Mouse (Mus musculus) layer of hippocampus, adult 11-12 months (tissue): ENCODE results near the gene Mybph.

Experiments used
- DNase-seq: peaks from one replicate; pipeline ENCODE4 v3.0.0; 2022; ENCODE audit warnings: low spot score

Mybph gene

DNA sequence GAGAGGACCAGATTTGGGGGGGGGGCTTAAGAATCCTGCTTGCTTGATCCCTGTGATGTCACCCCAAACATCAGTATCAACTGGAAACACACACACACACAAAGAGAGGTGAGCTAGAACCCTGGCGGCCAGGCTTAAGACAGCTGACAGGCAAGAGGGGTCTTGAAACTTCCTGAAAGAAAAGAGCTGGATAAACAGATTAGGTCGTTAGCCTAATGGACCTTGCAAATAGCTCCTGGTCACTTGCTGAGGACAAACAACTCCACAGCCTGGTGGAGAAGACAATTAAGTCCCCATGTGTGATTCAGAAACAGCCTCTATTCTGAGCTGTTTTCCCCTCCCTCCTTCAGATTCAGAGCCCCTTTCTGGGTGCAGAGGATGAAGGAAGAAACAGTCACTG is 18.4 kb downstream of the Mybph start:
- no peak for DNase-seq

DNA sequence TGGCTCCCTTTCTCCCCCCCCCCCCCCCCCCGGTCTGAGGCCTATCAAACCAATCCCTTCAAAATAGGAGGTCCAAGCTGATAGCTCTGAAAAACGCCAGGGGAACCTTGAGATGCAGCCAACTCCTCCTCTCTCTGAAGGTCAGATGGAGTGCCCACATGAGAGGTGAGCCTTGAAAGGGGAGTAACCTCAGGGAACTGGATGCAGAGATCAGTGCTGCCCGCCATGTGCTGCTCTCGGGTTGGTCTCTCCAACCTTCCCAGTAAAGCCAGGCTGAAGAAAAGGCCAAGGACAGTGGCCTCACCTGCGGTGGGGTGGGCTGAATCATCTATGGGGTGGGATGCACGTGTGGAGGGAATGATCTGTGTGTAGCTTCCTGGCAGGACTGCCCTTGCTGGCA is 19.1 kb downstream of the Mybph start:
- no peak for DNase-seq

- DNase-seq, result no peak
Observed at GRCm38 (mm10) chr1:134213405-134213804, 20.2 kb downstream of the Mybph start.

DNA sequence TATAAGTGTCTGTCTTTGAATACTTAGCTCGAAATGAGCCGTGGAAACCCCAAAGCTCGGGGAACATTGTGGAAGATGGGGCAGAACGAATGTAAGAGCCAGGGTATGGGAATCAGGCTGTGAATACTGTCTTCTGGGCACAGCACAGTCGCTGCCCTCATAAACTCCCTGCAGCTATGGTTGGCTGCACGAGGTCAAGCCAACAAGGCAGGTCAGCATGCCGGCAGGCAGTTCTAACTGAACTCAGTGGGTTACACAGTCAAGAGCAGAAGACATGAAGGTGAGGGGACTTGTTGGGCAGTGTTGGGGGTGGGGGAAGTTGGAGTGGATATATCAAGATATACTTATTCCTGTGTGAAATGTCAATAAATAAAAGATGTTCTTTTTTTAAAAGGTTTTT is 21.8 kb downstream of the Mybph start:
- no peak for DNase-seq

- no peak for DNase-seq
Observed at GRCm38 (mm10) chr1:134215751-134216628, 22.7 kb downstream of the Mybph start.

DNA sequence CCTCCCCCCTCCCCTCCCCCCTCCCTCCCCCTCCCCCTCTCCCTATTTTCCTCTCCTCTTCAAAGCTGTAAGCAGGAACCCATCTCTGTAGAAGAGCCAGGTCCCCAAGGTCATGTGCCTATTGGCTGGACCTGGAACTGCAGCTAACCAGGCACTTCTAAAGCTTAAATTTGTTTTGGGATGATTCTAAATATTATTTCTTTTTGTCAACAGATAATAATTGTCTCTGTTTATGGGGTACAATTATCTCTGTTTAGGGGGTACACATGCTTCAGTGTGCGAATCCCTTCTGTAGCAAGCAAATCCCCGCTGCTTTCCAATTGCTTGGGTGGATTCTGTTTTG is 23.4 kb downstream of the Mybph start:
- DNase-seq, result no peak

DNA sequence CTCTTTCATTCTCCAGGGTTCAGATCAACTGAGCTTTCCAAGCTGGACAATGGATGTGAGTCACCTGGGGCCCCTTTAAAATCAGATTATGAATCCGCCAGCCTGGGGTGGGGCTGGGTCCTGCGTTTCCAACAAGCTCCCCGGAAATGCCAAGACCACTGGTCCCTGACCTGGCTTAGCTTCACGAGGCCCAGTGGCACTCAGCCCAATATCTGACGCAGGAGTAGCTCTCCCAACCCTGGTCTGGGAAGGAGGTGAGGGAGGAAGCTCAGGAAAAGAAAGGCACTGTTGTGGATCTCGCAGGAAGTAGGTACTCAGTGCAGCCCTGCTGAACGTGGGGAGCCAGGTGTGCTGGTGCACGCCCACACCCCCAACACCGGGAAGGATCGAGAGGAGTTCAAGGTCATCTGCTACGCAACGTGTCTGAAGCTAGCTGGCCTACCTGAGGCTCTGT is 23.8 kb downstream of the Mybph start:
- DNase-seq, result no peak

- no peak for DNase-seq
Observed at GRCm38 (mm10) chr1:134217942-134218341, 24.7 kb downstream of the Mybph start.

- DNase-seq, result no peak
Observed at GRCm38 (mm10) chr1:134219608-134220007, 26.4 kb downstream of the Mybph start.

GRCm38 (mm10) chr1:134221172-134221571 is 27.9 kb downstream of the Mybph start:
- no peak for DNase-seq

DNA sequence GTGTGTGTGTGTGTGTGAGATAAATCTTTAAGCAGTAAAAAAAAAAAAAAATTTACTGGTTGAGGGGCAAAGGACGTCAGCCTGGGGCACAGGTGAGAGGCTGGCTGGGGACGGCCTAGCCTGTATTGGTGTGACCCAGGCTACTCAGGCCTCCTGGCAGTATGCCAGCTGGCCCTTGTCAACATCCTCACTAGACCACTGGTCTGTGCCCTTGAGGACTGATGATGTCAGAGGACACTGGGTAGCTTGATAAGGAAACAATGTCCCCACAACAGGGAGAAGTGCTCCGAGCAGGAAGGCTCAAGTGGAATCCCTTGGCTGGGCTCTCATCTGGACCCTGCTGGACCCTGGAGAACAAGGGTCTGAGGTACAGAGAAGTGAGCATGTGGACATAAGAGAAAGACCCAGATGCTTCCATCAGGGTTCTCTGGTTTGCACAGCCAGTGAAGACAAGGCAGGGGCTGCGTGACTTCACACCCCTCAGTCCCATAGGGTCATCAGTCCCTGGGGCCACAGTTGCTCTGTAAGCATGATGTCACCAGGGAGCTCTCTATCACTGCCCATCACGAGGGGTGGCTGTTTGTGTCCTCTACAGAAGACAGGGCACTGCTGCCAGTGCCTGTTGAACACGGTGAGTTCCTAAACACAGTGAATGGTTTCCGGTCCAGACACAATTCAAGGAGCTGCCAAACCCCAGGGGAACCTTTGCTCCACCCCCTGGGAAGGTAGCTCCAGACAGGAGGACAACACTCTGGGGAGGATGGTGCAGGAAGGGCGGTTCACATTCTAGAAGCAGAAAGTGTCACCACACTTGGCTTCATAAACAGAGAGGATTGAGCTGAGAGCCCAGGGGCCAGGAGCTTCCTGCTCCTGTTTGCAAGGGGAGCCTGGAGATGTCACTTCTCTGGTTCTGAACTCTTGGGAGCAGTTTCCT is 29.1 kb downstream of the Mybph start:
- no peak for DNase-seq

- no peak for DNase-seq
Observed at GRCm38 (mm10) chr1:134224649-134225227, 31.5 kb downstream of the Mybph start.

DNA sequence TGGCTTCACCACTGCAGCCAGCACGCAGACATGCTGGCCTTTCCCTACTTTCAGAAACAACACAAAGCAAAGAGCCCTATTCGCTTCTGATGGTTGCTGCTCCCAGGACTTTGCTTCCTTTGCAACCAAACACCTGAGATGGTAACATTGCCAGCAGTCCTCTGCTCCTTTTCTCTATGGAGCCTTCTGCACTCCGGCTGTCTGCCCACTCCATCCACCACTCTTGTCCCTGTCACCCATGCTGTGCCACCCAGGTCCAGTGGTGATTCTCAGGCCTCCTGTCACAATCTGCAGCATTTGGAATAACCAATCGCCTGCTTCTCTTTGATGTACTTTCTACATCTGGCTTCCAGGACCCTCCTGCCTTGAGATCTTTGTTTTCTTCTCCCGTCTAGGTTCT is 32.1 kb downstream of the Mybph start:
- DNase-seq, result no peak

DNA sequence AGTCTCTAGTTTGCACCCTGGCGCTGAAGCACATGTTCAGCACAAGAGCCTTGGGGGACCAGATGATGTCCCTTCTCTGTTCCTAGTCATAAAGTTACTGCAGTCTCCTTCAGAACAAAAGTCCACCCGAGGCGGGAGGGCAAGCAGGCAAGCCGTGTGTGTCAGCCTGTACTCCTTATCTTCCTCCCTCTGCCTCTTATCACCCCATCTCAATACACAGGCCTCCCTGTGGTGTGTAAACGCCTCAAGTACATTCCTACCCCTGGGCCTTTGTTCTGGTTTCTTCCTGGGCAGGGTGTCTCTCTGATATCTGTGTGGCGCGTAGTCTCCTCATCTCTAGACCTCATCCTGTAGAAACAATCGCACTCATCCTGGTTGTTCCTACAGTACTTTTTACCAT is 33.5 kb downstream of the Mybph start:
- no peak for DNase-seq

DNA sequence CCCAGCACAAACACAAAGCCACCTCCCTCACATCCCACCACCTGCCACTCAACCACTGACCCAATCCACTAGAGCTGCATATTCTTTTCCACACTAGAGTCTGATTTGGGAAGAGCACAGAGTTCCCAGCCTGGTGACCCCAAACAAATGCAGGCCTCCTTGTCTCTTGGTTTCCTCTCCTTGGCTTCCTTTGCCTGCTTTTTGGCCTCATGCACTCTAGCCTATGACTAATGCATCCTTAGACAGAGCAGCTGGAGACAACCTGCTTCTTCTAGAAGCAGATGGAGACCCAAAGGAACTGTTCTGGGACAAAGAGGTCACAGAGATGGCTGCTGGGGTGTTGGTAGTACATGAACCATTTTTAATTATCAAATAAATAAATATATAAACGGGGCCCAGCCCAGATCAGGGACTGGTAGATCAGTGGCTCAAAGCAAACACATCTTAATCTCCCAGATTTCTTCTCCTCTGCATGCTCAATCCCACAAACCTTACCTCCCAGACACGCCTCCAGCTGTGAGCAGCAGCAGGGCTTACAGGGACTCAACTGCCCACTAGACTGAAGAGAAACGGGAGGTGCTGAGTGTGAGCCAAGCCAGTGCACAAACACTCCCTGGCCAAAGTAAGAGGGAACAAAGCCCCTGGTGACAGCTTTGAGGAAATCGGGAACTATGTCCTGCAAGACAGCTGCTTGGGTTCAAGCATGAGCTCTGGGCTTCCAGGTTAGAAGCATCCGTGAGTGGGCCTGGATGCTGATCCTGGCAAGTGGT is 36.7 kb downstream of the Mybph start:
- no peak for DNase-seq

- no peak for DNase-seq
Observed at GRCm38 (mm10) chr1:134230638-134231228, 37.5 kb downstream of the Mybph start.

GRCm38 (mm10) chr1:134231270-134231669 is 38.0 kb downstream of the Mybph start:
- DNase-seq, result no peak

- no peak for DNase-seq
Observed at GRCm38 (mm10) chr1:134231681-134232080, 38.4 kb downstream of the Mybph start.

- DNase-seq, result no peak
Observed at GRCm38 (mm10) chr1:134232326-134232725, 39.1 kb downstream of the Mybph start.

DNA sequence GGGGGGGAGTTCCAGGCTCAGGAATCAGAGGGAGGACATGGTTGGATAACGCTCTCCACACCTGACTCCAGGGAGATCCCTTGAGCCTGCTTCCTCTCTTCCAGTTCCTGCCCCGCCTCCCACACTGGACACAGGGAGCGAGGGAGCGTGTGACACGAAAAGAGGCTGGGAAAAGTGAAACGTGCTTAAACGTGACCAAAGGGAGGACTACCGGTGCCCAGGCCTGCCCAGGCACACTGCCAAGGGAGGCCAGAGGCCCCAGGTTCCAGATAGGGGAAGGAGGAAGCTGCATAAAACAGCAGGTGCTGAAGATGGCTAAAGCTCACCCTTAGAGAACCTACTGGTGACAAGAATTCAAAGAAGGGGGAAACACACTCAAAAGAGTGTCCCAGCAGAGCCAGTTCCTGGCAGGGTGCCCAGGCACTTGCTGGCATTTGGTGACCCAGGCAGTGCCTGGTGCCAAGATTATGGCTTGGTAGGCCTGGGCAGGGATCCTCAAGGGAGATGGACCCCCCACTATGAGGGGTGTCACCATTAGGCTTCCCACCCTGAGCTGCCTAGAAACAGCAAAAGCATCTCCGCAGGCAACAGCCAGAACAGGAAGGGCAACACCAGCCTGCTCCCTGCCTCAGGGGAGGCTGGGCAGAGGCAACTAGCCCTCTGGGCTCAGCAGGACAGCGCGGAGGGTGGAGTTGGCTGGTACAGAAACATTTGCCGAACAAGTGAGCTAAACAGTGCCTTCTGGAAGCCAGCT is 39.7 kb downstream of the Mybph start:
- peak; percentile 85 for DNase-seq
